Mouse (Mus musculus): ENCODE measurements at regions not wholly inside any gene's neighbourhood (a gene's known extent, or its start where the extent isn't known, plus 50 kb on each side); places are given as distances from the start of the nearest gene placed in this dataset.

- TF ChIP-seq CTCF (IDR thresholded peaks at IDR 0.05; ENCODE audit: low read depth, low read length) (no peak), EP300 (IDR thresholded peaks at IDR 0.05; ENCODE audit: insufficient read depth, low read depth, low read length) (no peak), POLR2A (IDR thresholded peaks at IDR 0.05; ENCODE audit: insufficient read depth, low read length) (no peak)
Observed at GRCm38 (mm10) chr8:18348716-18349115, 629.3 kb downstream of the Defb40 start.
